Mouse (Mus musculus): ENCODE results near the gene Fcna. TPM values are rescaled to one million over a fixed set of nuclear protein-coding genes. Genes with fewer than 3 reads are reported as not detected.

Fcna gene
- polyA plus RNA-seq, 1 experiment from 2014 or later, result 2.7 TPM

- H3K9me3 ChIP-seq, result no peaks in the 10 kb centered on the region
- H3K9ac ChIP-seq (replicated peaks), result no peak overlapping the region
- H3K27ac ChIP-seq (replicated peaks), result no peak overlapping the region
- WGBS, result 93% methylated on average over 5 of the region's 5 CpGs
- no peak for ATAC-seq (replicated peaks)
- H3K27me3 ChIP-seq, result no peaks in the 10 kb centered on the region
- peaks cover 16% of the 10 kb centered on the region for H3K4me1 ChIP-seq
- peaks cover 48% of the 10 kb centered on the region for H3K36me3 ChIP-seq
- H3K4me2 ChIP-seq (replicated peaks), result no peak overlapping the region
- H3K4me3 ChIP-seq, result no peak overlapping the region
Measured at GRCm38 (mm10) chr2:25602526-25602925, 25.3 kb downstream of the Fcna start.

GRCm38 (mm10) chr2:25600037-25600436, 27.8 kb downstream of the Fcna start:
- H3K4me3 ChIP-seq, result no peak overlapping the region
- ATAC-seq (replicated peaks), result no peak
- H3K4me1 ChIP-seq, result no peaks in the 10 kb centered on the region
- H3K4me2 ChIP-seq (replicated peaks), result no peak overlapping the region
- no peak overlapping the region for H3K27ac ChIP-seq (replicated peaks)
- H3K27me3 ChIP-seq, result no peaks in the 10 kb centered on the region
- WGBS, result 81% methylated on average over 2 of the region's 2 CpGs
- H3K9me3 ChIP-seq, result no peaks in the 10 kb centered on the region
- no peak overlapping the region for H3K9ac ChIP-seq (replicated peaks)
- peaks cover 73% of the 10 kb centered on the region for H3K36me3 ChIP-seq

- no peaks in the 10 kb centered on the region for H3K9me3 ChIP-seq
- H3K27ac ChIP-seq (replicated peaks), result no peak overlapping the region
- H3K27me3 ChIP-seq, result no peaks in the 10 kb centered on the region
- H3K36me3 ChIP-seq, result peaks cover 81% of the 10 kb centered on the region
- H3K4me3 ChIP-seq, result no peak overlapping the region
- no peak for ATAC-seq (replicated peaks)
- WGBS, result 100% methylated on average over 1 of the region's 1 CpGs
- no peaks in the 10 kb centered on the region for H3K4me1 ChIP-seq
- no peak overlapping the region for H3K4me2 ChIP-seq (replicated peaks)
- H3K9ac ChIP-seq (replicated peaks), result no peak overlapping the region
Measured at GRCm38 (mm10) chr2:25598749-25599148, 29.1 kb downstream of the Fcna start.

GRCm38 (mm10) chr2:25596765-25597510, 30.9 kb downstream of the Fcna start:
- no peak overlapping the region for H3K9ac ChIP-seq (replicated peaks)
- H3K4me2 ChIP-seq (replicated peaks), result no peak overlapping the region
- ATAC-seq (replicated peaks), result no peak
- no peaks in the 10 kb centered on the region for H3K27me3 ChIP-seq
- H3K27ac ChIP-seq (replicated peaks), result no peak overlapping the region
- no peaks in the 10 kb centered on the region for H3K9me3 ChIP-seq
- H3K4me3 ChIP-seq, result no peak overlapping the region
- H3K36me3 ChIP-seq, result peaks cover 93% of the 10 kb centered on the region
- no peaks in the 10 kb centered on the region for H3K4me1 ChIP-seq
- WGBS, result 94% methylated on average over 5 of the region's 5 CpGs

GRCm38 (mm10) chr2:25591863-25592262, 36.0 kb downstream of the Fcna start:
- ATAC-seq (replicated peaks), result no peak
- no peaks in the 10 kb centered on the region for H3K9me3 ChIP-seq
- H3K27me3 ChIP-seq, result no peaks in the 10 kb centered on the region
- no peak overlapping the region for H3K27ac ChIP-seq (replicated peaks)
- peaks cover 72% of the 10 kb centered on the region for H3K36me3 ChIP-seq
- no peak overlapping the region for H3K4me2 ChIP-seq (replicated peaks)
- H3K9ac ChIP-seq (replicated peaks), result no peak overlapping the region
- H3K4me3 ChIP-seq, result no peak overlapping the region
- H3K4me1 ChIP-seq, result no peaks in the 10 kb centered on the region
- WGBS, result 81% methylated on average over 2 of the region's 2 CpGs

- peaks cover 68% of the 10 kb centered on the region for H3K36me3 ChIP-seq
- H3K9ac ChIP-seq (replicated peaks), result no peak overlapping the region
- no peak overlapping the region for H3K27ac ChIP-seq (replicated peaks)
Measured at GRCm38 (mm10) chr2:25588227-25588907, 39.5 kb downstream of the Fcna start.

GRCm38 (mm10) chr2:25587290-25587689, 40.5 kb downstream of the Fcna start:
- Histone ChIP-seq H3K27ac (replicated peaks) (no peak overlapping the region), H3K9ac (replicated peaks) (no peak overlapping the region), H3K9me3 (no peaks in the 10 kb centered on the region), H3K4me1 (peaks cover 5% of the 10 kb centered on the region), H3K36me3 (peaks cover 60% of the 10 kb centered on the region), H3K4me3 (no peak overlapping the region), H3K4me2 (replicated peaks) (no peak overlapping the region), H3K27me3 (no peaks in the 10 kb centered on the region)
- ATAC-seq (replicated peaks), result no peak
- 90% methylated on average over 8 of the region's 8 CpGs for WGBS

More at GRCm38 (mm10) chr2:25588227-25588907, 39.5 kb downstream of the Fcna start:
- no peak for ATAC-seq (replicated peaks)
- Histone ChIP-seq H3K4me3 (no peak overlapping the region), H3K9me3 (no peaks in the 10 kb centered on the region), H3K4me2 (replicated peaks) (no peak overlapping the region), H3K27me3 (no peaks in the 10 kb centered on the region), H3K4me1 (no peaks in the 10 kb centered on the region)
- WGBS, result 95% methylated on average over 8 of the region's 8 CpGs

GRCm38 (mm10) chr2:25585601-25586000, 42.2 kb downstream of the Fcna start:
- WGBS, result 89% methylated on average over 3 of the region's 3 CpGs
- peaks cover 44% of the 10 kb centered on the region for H3K36me3 ChIP-seq

GRCm38 (mm10) chr2:25584856-25585255, 43.0 kb downstream of the Fcna start:
- ATAC-seq (replicated peaks), result no peak
- H3K36me3 ChIP-seq, result peaks cover 36% of the 10 kb centered on the region
- WGBS, result 88% methylated on average over 4 of the region's 4 CpGs
- H3K9me3 ChIP-seq, result no peaks in the 10 kb centered on the region
- no peak overlapping the region for H3K27ac ChIP-seq (replicated peaks)
- no peak overlapping the region for H3K4me2 ChIP-seq (replicated peaks)
- H3K4me1 ChIP-seq, result peaks cover 27% of the 10 kb centered on the region
- no peak overlapping the region for H3K4me3 ChIP-seq
- no peak overlapping the region for H3K9ac ChIP-seq (replicated peaks)
- H3K27me3 ChIP-seq, result peaks cover 14% of the 10 kb centered on the region

More at GRCm38 (mm10) chr2:25585601-25586000, 42.2 kb downstream of the Fcna start:
- Histone ChIP-seq H3K27me3 (peaks cover 6% of the 10 kb centered on the region), H3K4me2 (replicated peaks) (no peak overlapping the region), H3K9me3 (no peaks in the 10 kb centered on the region), H3K4me3 (no peak overlapping the region), H3K9ac (replicated peaks) (no peak overlapping the region), H3K4me1 (peaks cover 20% of the 10 kb centered on the region), H3K27ac (replicated peaks) (no peak overlapping the region)
- no peak for ATAC-seq (replicated peaks)

GRCm38 (mm10) chr2:25584152-25584551, 43.7 kb downstream of the Fcna start:
- 94% methylated on average over 3 of the region's 3 CpGs for WGBS
- Histone ChIP-seq H3K4me3 (no peak overlapping the region), H3K36me3 (peaks cover 35% of the 10 kb centered on the region), H3K27ac (replicated peaks) (no peak overlapping the region), H3K4me2 (replicated peaks) (no peak overlapping the region), H3K27me3 (peaks cover 21% of the 10 kb centered on the region), H3K4me1 (peaks cover 33% of the 10 kb centered on the region), H3K9me3 (no peaks in the 10 kb centered on the region), H3K9ac (replicated peaks) (no peak overlapping the region)
- ATAC-seq (replicated peaks), result no peak

GRCm38 (mm10) chr2:25583571-25583970, 44.3 kb downstream of the Fcna start:
- H3K27ac ChIP-seq (replicated peaks), result no peak overlapping the region
- H3K36me3 ChIP-seq, result peaks cover 34% of the 10 kb centered on the region
- no peak overlapping the region for H3K4me2 ChIP-seq (replicated peaks)
- no peak for ATAC-seq (replicated peaks)
- no peak overlapping the region for H3K9ac ChIP-seq (replicated peaks)
- H3K27me3 ChIP-seq, result peaks cover 26% of the 10 kb centered on the region
- peaks cover 38% of the 10 kb centered on the region for H3K4me1 ChIP-seq
- WGBS, result 71% methylated on average over 4 of the region's 4 CpGs
- no peaks in the 10 kb centered on the region for H3K9me3 ChIP-seq
- H3K4me3 ChIP-seq, result no peak overlapping the region

- peaks cover 30% of the 10 kb centered on the region for H3K36me3 ChIP-seq
- H3K27me3 ChIP-seq, result peaks cover 31% of the 10 kb centered on the region
- ATAC-seq (replicated peaks), result no peak; the same call in 1 of the 2 replicates
- no peak overlapping the region for H3K9ac ChIP-seq (replicated peaks)
- 82% methylated on average over 6 of the region's 6 CpGs for WGBS
- H3K9me3 ChIP-seq, result no peaks in the 10 kb centered on the region
- no peak overlapping the region for H3K4me3 ChIP-seq
- H3K27ac ChIP-seq (replicated peaks), result no peak overlapping the region
- H3K4me1 ChIP-seq, result peaks cover 43% of the 10 kb centered on the region
- no peak overlapping the region for H3K4me2 ChIP-seq (replicated peaks)
Measured at GRCm38 (mm10) chr2:25583120-25583481, 44.7 kb downstream of the Fcna start.

Data from forebrain, embryonic 15.5 days (tissue).